Mouse (Mus musculus): ENCODE data around the gene Catsperz.

- TF ChIP-seq MAFK (IDR thresholded peaks at IDR 0.05; ENCODE audit: insufficient read depth, low read depth, low read length) (no peak), HCFC1 (IDR thresholded peaks at IDR 0.05; ENCODE audit: borderline replicate concordance, insufficient read depth, low read length) (no peak), ZC3H11A (IDR thresholded peaks at IDR 0.05; ENCODE audit: borderline replicate concordance, low read depth, low read length) (no peak)
Observed at GRCm38 (mm10) chr19:6903031-6903430, 22.1 kb downstream of the Catsperz start.

Measured in ES-E14 (cell line).